Mouse (Mus musculus): ENCODE results near the gene Sec11a.
A peak's percentile ranks its signal among the peaks of the same experiment; 100 is the strongest.

The Sec11a gene

GRCm38 (mm10) chr7:80860227-80860626 is 87.4 kb downstream of the Sec11a start:
- DNase-seq (ENCODE audit: low spot score in 2 of 2): no peak

GRCm38 (mm10) chr7:80857181-80857580 is 90.4 kb downstream of the Sec11a start:
- DNase-seq (ENCODE audit: low spot score in 2 of 2): peak; percentile 49 to 65

- DNase-seq (ENCODE audit: low spot score in 2 of 2): no peak
These were observed 92.3 kb downstream of the Sec11a start for GRCm38 (mm10) chr7:80855316-80855715.

Data from frontal cortex, postnatal 14 days (tissue).